Mouse (Mus musculus): Measurements from ENCODE around the gene Car10. TPM values are rescaled to one million over a fixed set of nuclear protein-coding genes. Genes with fewer than 3 reads are reported as not detected.

The Car10 gene
- polyA plus RNA-seq, 1 experiment from 2014 or later, result 0.20 TPM

GRCm38 (mm10) chr11:93487913-93488604 is 390.2 kb downstream of the Car10 start:
- H3K9ac ChIP-seq (ENCODE audit: low read depth, low read length), result no peak overlapping the region
- H3K36me3 ChIP-seq (ENCODE audit: control insufficient read depth, insufficient read depth), result no peaks in the 10 kb centered on the region
- no peak overlapping the region for H3K4me2 ChIP-seq (replicated peaks; ENCODE audit: low read depth)
- H3K4me1 ChIP-seq (replicated peaks; ENCODE audit: control insufficient read depth, insufficient read depth, low read length), result no peaks in the 10 kb centered on the region
- ATAC-seq, result no peak
- no peaks in the 10 kb centered on the region for H3K27me3 ChIP-seq (replicated peaks; ENCODE audit: control insufficient read depth, insufficient read depth, low read length)
- H3K4me3 ChIP-seq (ENCODE audit: low read depth, low read length), result no peak overlapping the region
- no peak for TF ChIP-seq CTCF (IDR thresholded peaks at IDR 0.05; ENCODE audit: low read depth)
- H3K9me3 ChIP-seq (ENCODE audit: control insufficient read depth), result no peaks in the 10 kb centered on the region
- WGBS, result 76% methylated on average over 3 of the region's 3 CpGs
- no peak overlapping the region for H3K27ac ChIP-seq (ENCODE audit: low read depth, low read length)

GRCm38 (mm10) chr11:93490211-93490820 is 392.5 kb downstream of the Car10 start:
- H3K9ac ChIP-seq (ENCODE audit: low read depth, low read length), result no peak overlapping the region
- no peaks in the 10 kb centered on the region for H3K36me3 ChIP-seq (ENCODE audit: control insufficient read depth, insufficient read depth)
- H3K4me3 ChIP-seq (ENCODE audit: low read depth, low read length), result no peak overlapping the region
- H3K27me3 ChIP-seq (replicated peaks; ENCODE audit: control insufficient read depth, insufficient read depth, low read length), result no peaks in the 10 kb centered on the region
- 81% methylated on average over 11 of the region's 11 CpGs for WGBS
- no peak for ATAC-seq
- no peak overlapping the region for H3K27ac ChIP-seq (ENCODE audit: low read depth, low read length)
- no peak overlapping the region for H3K4me2 ChIP-seq (replicated peaks; ENCODE audit: low read depth)
- no peak for TF ChIP-seq CTCF (IDR thresholded peaks at IDR 0.05; ENCODE audit: low read depth)
- no peaks in the 10 kb centered on the region for H3K4me1 ChIP-seq (replicated peaks; ENCODE audit: control insufficient read depth, insufficient read depth, low read length)
- H3K9me3 ChIP-seq (ENCODE audit: control insufficient read depth), result no peaks in the 10 kb centered on the region

- no peaks in the 10 kb centered on the region for H3K9me3 ChIP-seq (ENCODE audit: control insufficient read depth)
- H3K27me3 ChIP-seq (replicated peaks; ENCODE audit: control insufficient read depth, insufficient read depth, low read length), result no peaks in the 10 kb centered on the region
- 80% methylated on average over 6 of the region's 6 CpGs for WGBS
- ATAC-seq, result no peak
- H3K4me3 ChIP-seq (ENCODE audit: low read depth, low read length), result no peak overlapping the region
- no peak overlapping the region for H3K9ac ChIP-seq (ENCODE audit: low read depth, low read length)
- H3K4me1 ChIP-seq (replicated peaks; ENCODE audit: control insufficient read depth, insufficient read depth, low read length), result no peaks in the 10 kb centered on the region
- TF ChIP-seq CTCF (IDR thresholded peaks at IDR 0.05; ENCODE audit: low read depth), result no peak
- no peak overlapping the region for H3K27ac ChIP-seq (ENCODE audit: low read depth, low read length)
- H3K36me3 ChIP-seq (ENCODE audit: control insufficient read depth, insufficient read depth), result no peaks in the 10 kb centered on the region
- no peak overlapping the region for H3K4me2 ChIP-seq (replicated peaks; ENCODE audit: low read depth)
These were observed 400.1 kb downstream of the Car10 start for GRCm38 (mm10) chr11:93497896-93498295.

- TF ChIP-seq CTCF (IDR thresholded peaks at IDR 0.05; ENCODE audit: low read depth), result no peak
- no peak for ATAC-seq
- 29% methylated on average over 4 of the region's 4 CpGs for WGBS
- Histone ChIP-seq H3K9me3 (ENCODE audit: control insufficient read depth) (no peaks in the 10 kb centered on the region), H3K36me3 (ENCODE audit: control insufficient read depth, insufficient read depth) (no peaks in the 10 kb centered on the region), H3K4me1 (replicated peaks; ENCODE audit: control insufficient read depth, insufficient read depth, low read length) (no peaks in the 10 kb centered on the region), H3K27ac (ENCODE audit: low read depth, low read length) (no peak overlapping the region), H3K4me2 (replicated peaks; ENCODE audit: low read depth) (0 out of 2 replicates have a peak overlapping the region, but pooled peaks have one; percentile 7), H3K27me3 (replicated peaks; ENCODE audit: control insufficient read depth, insufficient read depth, low read length) (no peaks in the 10 kb centered on the region), H3K4me3 (ENCODE audit: low read depth, low read length) (no peak overlapping the region), H3K9ac (ENCODE audit: low read depth, low read length) (no peak overlapping the region)
These were observed 402.6 kb downstream of the Car10 start for GRCm38 (mm10) chr11:93500442-93500841.

GRCm38 (mm10) chr11:93501671-93502070 is 403.8 kb downstream of the Car10 start:
- WGBS, result 79% methylated on average over 5 of the region's 5 CpGs
- no peak for TF ChIP-seq CTCF (IDR thresholded peaks at IDR 0.05; ENCODE audit: low read depth)
- no peak overlapping the region for H3K9ac ChIP-seq (ENCODE audit: low read depth, low read length)
- H3K9me3 ChIP-seq (ENCODE audit: control insufficient read depth), result no peaks in the 10 kb centered on the region
- H3K36me3 ChIP-seq (ENCODE audit: control insufficient read depth, insufficient read depth), result no peaks in the 10 kb centered on the region
- H3K4me2 ChIP-seq (replicated peaks; ENCODE audit: low read depth), result no peak overlapping the region
- H3K27ac ChIP-seq (ENCODE audit: low read depth, low read length), result no peak overlapping the region
- no peaks in the 10 kb centered on the region for H3K4me1 ChIP-seq (replicated peaks; ENCODE audit: control insufficient read depth, insufficient read depth, low read length)
- H3K27me3 ChIP-seq (replicated peaks; ENCODE audit: control insufficient read depth, insufficient read depth, low read length), result no peaks in the 10 kb centered on the region
- ATAC-seq, result no peak
- no peak overlapping the region for H3K4me3 ChIP-seq (ENCODE audit: low read depth, low read length)

GRCm38 (mm10) chr11:93502864-93503263 is 405.0 kb downstream of the Car10 start:
- no peak for TF ChIP-seq CTCF (IDR thresholded peaks at IDR 0.05; ENCODE audit: low read depth)
- Histone ChIP-seq H3K4me1 (replicated peaks; ENCODE audit: control insufficient read depth, insufficient read depth, low read length) (no peaks in the 10 kb centered on the region), H3K27ac (ENCODE audit: low read depth, low read length) (no peak overlapping the region), H3K27me3 (replicated peaks; ENCODE audit: control insufficient read depth, insufficient read depth, low read length) (no peaks in the 10 kb centered on the region), H3K36me3 (ENCODE audit: control insufficient read depth, insufficient read depth) (no peaks in the 10 kb centered on the region), H3K4me2 (replicated peaks; ENCODE audit: low read depth) (no peak overlapping the region), H3K4me3 (ENCODE audit: low read depth, low read length) (no peak overlapping the region), H3K9me3 (ENCODE audit: control insufficient read depth) (no peaks in the 10 kb centered on the region), H3K9ac (ENCODE audit: low read depth, low read length) (no peak overlapping the region)
- ATAC-seq, result no peak
- 59% methylated on average over 3 of the region's 3 CpGs for WGBS

Measured in intestine, postnatal 0 days (tissue).